Mouse (Mus musculus) G1E (cell line): ENCODE measurements around the gene Adcy2. TPM values are rescaled to one million over a fixed set of nuclear protein-coding genes. Genes with fewer than 3 reads are reported as not detected.

ENCODE experiments used
- ATAC-seq: 2 replicates; pipeline ENCODE4 v1.8.0; 2016; ENCODE audit warnings: mild to moderate bottlenecking; ENCODE audit not compliant: insufficient number of reproducible peaks, poor library complexity, low FRiP score, severe bottlenecking; ENCODE audit errors: extremely low read depth
- DNase-seq: peaks from one replicate; pipeline ENCODE4 v3.0.0; 2012; ENCODE audit warnings: low spot score
- H3K27me3 ChIP-seq: 2 replicates; pipeline ENCODE4 v1.6.1; 2012; ENCODE audit warnings: mild to moderate bottlenecking, low read length, inconsistent platforms; ENCODE audit not compliant: insufficient read depth
- H3K36me3 ChIP-seq: replicated peaks from 2 replicates; pipeline ENCODE3; 2012; ENCODE audit warnings: mild to moderate bottlenecking, inconsistent platforms
- H3K4me1 ChIP-seq: 2 replicates; pipeline ENCODE4 v1.6.1; 2012; ENCODE audit warnings: low read depth, low read length, inconsistent platforms, mixed read lengths; ENCODE audit not compliant: insufficient read depth
- H3K4me3 ChIP-seq: 2 replicates; pipeline ENCODE4 v1.5.1; 2012; ENCODE audit warnings: low read depth, mild to moderate bottlenecking, inconsistent platforms, low read length, moderate library complexity, mixed read lengths
- H3K9me3 ChIP-seq: replicated peaks from 2 replicates; pipeline ENCODE4 v1.6.1; 2012; ENCODE audit warnings: inconsistent platforms
- CTCF ChIP-seq: IDR thresholded peaks from 2 replicates; pipeline ENCODE4 v1.5.1; 2012; ENCODE audit warnings: low read depth, low read length, inconsistent platforms, mixed read lengths
- GATA1 ChIP-seq: IDR thresholded peaks from 2 replicates; pipeline ENCODE4 v1.6.1; 2012; ENCODE audit warnings: borderline replicate concordance, low read length, inconsistent platforms, mixed read lengths
- GATA2 ChIP-seq: IDR thresholded peaks from 2 replicates; pipeline ENCODE4 v1.6.1; 2012; ENCODE audit warnings: low read depth, low read length, inconsistent platforms, borderline replicate concordance
- POLR2AphosphoS5 ChIP-seq: IDR thresholded peaks from 2 replicates; pipeline ENCODE4 v1.6.1; 2012; ENCODE audit warnings: low read depth, low read length, inconsistent platforms; ENCODE audit not compliant: insufficient replicate concordance
- TAL1 ChIP-seq: conservative IDR thresholded peaks from 2 replicates; pipeline ENCODE4 v1.6.1; 2012; ENCODE audit warnings: low read depth, low read length, inconsistent platforms, mixed read lengths
- polyA plus RNA-seq: library from polyadenylated mRNA; stranded (reverse); fragments of >175 nt; gene quantifications from 2 replicates; pipeline ENCODE4 v1.2.3, GENCODE M21; 2012
- total RNA-seq, 2 experiments: library from RNA; stranded (forward) in 1 of 2; stranded (reverse) in 1 of 2; fragments of 200-1000 nt in 1 of 2; fragments of >200 nt in 1 of 2; fragmentation: Nextera tagmentation in 1 of 2; gene quantifications; 2 replicates each; pipeline ENCODE4 v1.2.3; 2014 to 2017

The Adcy2 gene
- total RNA-seq (2014; fragmentation: Nextera tagmentation) (not detected in 2 replicates), total RNA-seq (2017) (0.05 TPM in 1 of 2 replicates, not detected in the other), polyA plus RNA-seq (not detected in 2 replicates)

- no peaks in the 10 kb centered on the region for H3K4me1 ChIP-seq
- no peak for TF ChIP-seq POLR2AphosphoS5
- no peak for TF ChIP-seq GATA2
- no peak for TF ChIP-seq TAL1
- no peak for TF ChIP-seq CTCF
- no peak for TF ChIP-seq GATA1
- ATAC-seq: no peak
- peaks cover 43% of the 10 kb centered on the region for H3K9me3 ChIP-seq
- no peak within 1 kb of the TSS; the same call in 1 of the 2 replicates for H3K4me3 ChIP-seq
- H3K36me3 ChIP-seq: no peaks in the 10 kb centered on the region
- H3K27me3 ChIP-seq: no peaks in the 10 kb centered on the region
- no peak for DNase-seq
These were observed at the start of gene Adcy2 for GRCm38 (mm10) chr13:68998918-68999801. TSS of gene Adcy2 (minus strand) at chr13:68999541.

- Histone ChIP-seq H3K36me3 (no peaks in the 10 kb centered on the region), H3K27me3 (no peaks in the 10 kb centered on the region), H3K9me3 (peaks cover 20% of the 10 kb centered on the region), H3K4me3 (no peak overlapping the region), H3K4me1 (no peaks in the 10 kb centered on the region)
- ATAC-seq (no peak), DNase-seq (no peak)
- TF ChIP-seq TAL1: no peak
- no peak for TF ChIP-seq POLR2AphosphoS5
These were observed 37.8 kb upstream of the Adcy2 start for GRCm38 (mm10) chr13:69036991-69037597.

GRCm38 (mm10) chr13:69034621-69035020, 35.3 kb upstream of the Adcy2 start:
- no peaks in the 10 kb centered on the region for H3K4me1 ChIP-seq
- H3K27me3 ChIP-seq: no peaks in the 10 kb centered on the region
- TF ChIP-seq POLR2AphosphoS5 (no peak), GATA2 (no peak), TAL1 (no peak), GATA1 (no peak), CTCF (no peak)
- no peak for DNase-seq
- H3K4me3 ChIP-seq: no peak overlapping the region
- no peaks in the 10 kb centered on the region for H3K36me3 ChIP-seq
- peaks cover 13% of the 10 kb centered on the region for H3K9me3 ChIP-seq
- ATAC-seq: no peak

- peaks cover 13% of the 10 kb centered on the region for H3K9me3 ChIP-seq
- no peaks in the 10 kb centered on the region for H3K27me3 ChIP-seq
- no peaks in the 10 kb centered on the region for H3K36me3 ChIP-seq
- TF ChIP-seq TAL1: no peak
- no peak for TF ChIP-seq GATA1
- no peak for TF ChIP-seq POLR2AphosphoS5
- no peak for TF ChIP-seq CTCF
- TF ChIP-seq GATA2: no peak
- DNase-seq (no peak), ATAC-seq (no peak)
- H3K4me1 ChIP-seq: no peaks in the 10 kb centered on the region
- no peak overlapping the region for H3K4me3 ChIP-seq
These were observed 34.2 kb upstream of the Adcy2 start for GRCm38 (mm10) chr13:69033532-69033931.

GRCm38 (mm10) chr13:69029078-69029757, 29.9 kb upstream of the Adcy2 start:
- Histone ChIP-seq H3K36me3 (no peaks in the 10 kb centered on the region), H3K4me3 (no peak overlapping the region), H3K4me1 (no peaks in the 10 kb centered on the region), H3K27me3 (no peaks in the 10 kb centered on the region), H3K9me3 (peaks cover 8% of the 10 kb centered on the region)
- no peak for TF ChIP-seq CTCF
- TF ChIP-seq TAL1: no peak
- no peak for TF ChIP-seq POLR2AphosphoS5
- no peak for TF ChIP-seq GATA2
- no peak for TF ChIP-seq GATA1
- ATAC-seq (no peak), DNase-seq (no peak)

- DNase-seq: no peak
- no peak for ATAC-seq
- peaks cover 17% of the 10 kb centered on the region for H3K9me3 ChIP-seq
- H3K36me3 ChIP-seq: no peaks in the 10 kb centered on the region
- TF ChIP-seq TAL1 (no peak), GATA1 (no peak), POLR2AphosphoS5 (no peak), GATA2 (no peak), CTCF (no peak)
- no peaks in the 10 kb centered on the region for H3K27me3 ChIP-seq
- no peak overlapping the region for H3K4me3 ChIP-seq
- H3K4me1 ChIP-seq: no peaks in the 10 kb centered on the region
These were observed 25.6 kb upstream of the Adcy2 start for GRCm38 (mm10) chr13:69024964-69025363.
